Mouse (Mus musculus) kidney, embryonic 16.5 days (tissue): ENCODE results near the gene Shbg. TPM values are rescaled to one million over a fixed set of nuclear protein-coding genes. Genes with fewer than 3 reads are reported as not detected.

ENCODE experiments used
- ATAC-seq: fragments of 200-750 bp; cut with Nextera tagmentation; 2 replicates; pipeline ENCODE4 v1.8.0; 2017; ENCODE audit warnings: moderate TSS enrichment; ENCODE audit not compliant: low FRiP score, low TSS enrichment
- H3K27ac ChIP-seq: fragments of 300-500 bp; sonication (generic); 2 replicates; pipeline ENCODE4 v1.5.1; 2014; ENCODE audit warnings: low read length
- H3K27me3 ChIP-seq: fragments of 300-500 bp; sonication (generic); 2 replicates; pipeline ENCODE4 v1.6.1; 2014; ENCODE audit warnings: low read length, control low read depth, mixed read lengths; ENCODE audit not compliant: insufficient read depth
- H3K36me3 ChIP-seq: fragments of 300-500 bp; sonication (generic); 2 replicates; pipeline ENCODE4 v1.6.1; 2014; ENCODE audit warnings: low read length, control low read depth, mixed read lengths; ENCODE audit not compliant: insufficient read depth
- H3K4me1 ChIP-seq: fragments of 300-500 bp; sonication (generic); 2 replicates; pipeline ENCODE4 v1.6.1; 2014; ENCODE audit warnings: low read length, control low read depth, mixed read lengths; ENCODE audit not compliant: insufficient read depth
- H3K4me2 ChIP-seq: fragments of 300-500 bp; sonication (generic); replicated peaks from 2 replicates; pipeline ENCODE4 v1.6.1; 2014; ENCODE audit warnings: low read depth, low read length
- H3K4me3 ChIP-seq: fragments of 300-500 bp; sonication (generic); 2 replicates; pipeline ENCODE4 v1.5.1; 2014; ENCODE audit warnings: mild to moderate bottlenecking, low read length
- H3K9ac ChIP-seq: fragments of 300-500 bp; sonication (generic); replicated peaks from 2 replicates; pipeline ENCODE4 v1.6.1; 2014; ENCODE audit warnings: low read length
- H3K9me3 ChIP-seq: fragments of 300-500 bp; sonication (generic); 2 replicates; pipeline ENCODE4 v1.6.1; 2016; ENCODE audit warnings: low read length, control low read depth
- WGBS: fragments of 180-500 bp; shearing (Covaris S2); extraction: QIAGEN DNeasy Blood & Tissue Kit; methylation state at CpG from one replicate; pipeline ENCODE4 v1.1.7; 2014; 5-methylcytosine and 5-hydroxymethylcytosine counted together
- polyA plus RNA-seq: library from polyadenylated mRNA; unstranded; fragments of >200 nt; fragmentation: Nextera tagmentation; extraction: Ambion mirVana; gene quantifications from 2 replicates; pipeline ENCODE4 v1.2.1, GENCODE M21; 2015

Gene Shbg
- polyA plus RNA-seq, 1 experiment from 2014 or later, result not detected

GRCm38 (mm10) chr11:69657462-69657881, 39.8 kb upstream of the Shbg start:
- no peak overlapping the region for H3K4me2 ChIP-seq
- H3K4me1 ChIP-seq, result peaks cover 24% of the 10 kb centered on the region
- no peak for ATAC-seq
- H3K27ac ChIP-seq, result no peak overlapping the region
- H3K36me3 ChIP-seq, result peaks cover 43% of the 10 kb centered on the region
- H3K9ac ChIP-seq, result no peak overlapping the region
- no peaks in the 10 kb centered on the region for H3K9me3 ChIP-seq
- no peaks in the 10 kb centered on the region for H3K27me3 ChIP-seq
- 81% methylated on average over 15 of the region's 15 CpGs for WGBS
- H3K4me3 ChIP-seq, result no peak overlapping the region

GRCm38 (mm10) chr11:69656617-69657461, 39.1 kb upstream of the Shbg start:
- no peaks in the 10 kb centered on the region for H3K27me3 ChIP-seq
- H3K27ac ChIP-seq, result no peak overlapping the region
- 0 out of 2 replicates have a peak overlapping the region, but pooled peaks have one; percentile 50 for H3K9ac ChIP-seq
- H3K4me3 ChIP-seq, result no peak overlapping the region
- no peaks in the 10 kb centered on the region for H3K9me3 ChIP-seq
- peaks cover 24% of the 10 kb centered on the region for H3K4me1 ChIP-seq
- H3K36me3 ChIP-seq, result peaks cover 50% of the 10 kb centered on the region
- no peak overlapping the region for H3K4me2 ChIP-seq
- no peak for ATAC-seq
- 71% methylated on average over 10 of the region's 10 CpGs for WGBS

GRCm38 (mm10) chr11:69656065-69656455, 38.4 kb upstream of the Shbg start:
- no peak for ATAC-seq
- WGBS, result 72% methylated on average over 5 of the region's 5 CpGs
- Histone ChIP-seq H3K27ac (no peak overlapping the region), H3K9me3 (no peaks in the 10 kb centered on the region), H3K9ac (peak overlapping the region; percentile 50; the same call in 1 of the 2 replicates), H3K4me3 (no peak overlapping the region), H3K27me3 (no peaks in the 10 kb centered on the region), H3K4me1 (peaks cover 18% of the 10 kb centered on the region), H3K4me2 (0 out of 2 replicates have a peak overlapping the region, but pooled peaks have one; percentile 32), H3K36me3 (peaks cover 56% of the 10 kb centered on the region)

- Histone ChIP-seq H3K4me1 (peaks cover 18% of the 10 kb centered on the region), H3K27me3 (no peaks in the 10 kb centered on the region), H3K27ac (peak within 1 kb of the TSS; percentile 57; the same call in 1 of the 2 replicates), H3K4me2 (peak within 1 kb of the TSS; percentile 32; the same call in 1 of the 2 replicates), H3K9me3 (no peaks in the 10 kb centered on the region), H3K9ac (peak within 1 kb of the TSS; percentile 50), H3K36me3 (peaks cover 62% of the 10 kb centered on the region), H3K4me3 (peak within 1 kb of the TSS; percentile 18; the same call in 1 of the 2 replicates)
- WGBS, result 18% methylated on average over 34 of the region's 34 CpGs
- ATAC-seq, result peak; percentile 87
Observed at GRCm38 (mm10) chr11:69655264-69656064, 37.8 kb upstream of the Shbg start, which contains the start of gene Sox15. TSS of gene Sox15 (plus strand) at chr11:69655314.

GRCm38 (mm10) chr11:69654760-69655159, 37.1 kb upstream of the Shbg start:
- no peak overlapping the region for H3K4me3 ChIP-seq
- peak overlapping the region; percentile 57; the same call in 1 of the 2 replicates for H3K27ac ChIP-seq
- H3K4me1 ChIP-seq, result peaks cover 18% of the 10 kb centered on the region
- WGBS, result 32% methylated on average over 9 of the region's 9 CpGs
- H3K27me3 ChIP-seq, result no peaks in the 10 kb centered on the region
- peaks cover 69% of the 10 kb centered on the region for H3K36me3 ChIP-seq
- no peak overlapping the region for H3K4me2 ChIP-seq
- H3K9ac ChIP-seq, result no peak overlapping the region
- no peaks in the 10 kb centered on the region for H3K9me3 ChIP-seq
- ATAC-seq, result no peak

- Histone ChIP-seq H3K4me1 (peaks cover 18% of the 10 kb centered on the region), H3K27me3 (no peaks in the 10 kb centered on the region), H3K4me2 (no peak overlapping the region), H3K9me3 (no peaks in the 10 kb centered on the region), H3K36me3 (peaks cover 71% of the 10 kb centered on the region), H3K4me3 (no peak overlapping the region), H3K27ac (0 out of 2 replicates have a peak overlapping the region, but pooled peaks have one; percentile 14), H3K9ac (no peak overlapping the region)
- 67% methylated on average over 5 of the region's 5 CpGs for WGBS
- no peak for ATAC-seq
Observed at GRCm38 (mm10) chr11:69653399-69653798, 35.7 kb upstream of the Shbg start.

GRCm38 (mm10) chr11:69645860-69646259, 28.2 kb upstream of the Shbg start:
- ATAC-seq, result no peak
- Histone ChIP-seq H3K4me1 (no peaks in the 10 kb centered on the region), H3K27ac (no peak overlapping the region), H3K9ac (no peak overlapping the region), H3K4me2 (no peak overlapping the region), H3K27me3 (no peaks in the 10 kb centered on the region), H3K36me3 (peaks cover 76% of the 10 kb centered on the region), H3K9me3 (no peaks in the 10 kb centered on the region), H3K4me3 (no peak overlapping the region)
- 90% methylated on average over 5 of the region's 5 CpGs for WGBS

GRCm38 (mm10) chr11:69635471-69635870, 17.8 kb upstream of the Shbg start:
- H3K27me3 ChIP-seq, result no peaks in the 10 kb centered on the region
- 76% methylated on average over 3 of the region's 3 CpGs for WGBS
- H3K4me2 ChIP-seq, result no peak overlapping the region
- no peak overlapping the region for H3K4me3 ChIP-seq
- peaks cover 15% of the 10 kb centered on the region for H3K36me3 ChIP-seq
- peaks cover 26% of the 10 kb centered on the region for H3K4me1 ChIP-seq
- H3K9me3 ChIP-seq, result no peaks in the 10 kb centered on the region
- H3K9ac ChIP-seq, result no peak overlapping the region
- ATAC-seq, result no peak
- no peak overlapping the region for H3K27ac ChIP-seq

- Histone ChIP-seq H3K27me3 (no peaks in the 10 kb centered on the region), H3K9me3 (no peaks in the 10 kb centered on the region), H3K9ac (peak overlapping the region; percentile 99), H3K36me3 (peaks cover 3% of the 10 kb centered on the region; the same call in 1 of the 2 replicates), H3K4me1 (peaks cover 26% of the 10 kb centered on the region), H3K27ac (peak overlapping the region; percentile 96), H3K4me2 (peak overlapping the region; percentile 84), H3K4me3 (peak overlapping the region; percentile 96)
- ATAC-seq, result peak; percentile 69
- WGBS, result under 1% methylated on average over 43 of the region's 50 CpGs
Observed at GRCm38 (mm10) chr11:69633128-69633866, 15.6 kb upstream of the Shbg start.
